Mouse (Mus musculus) neural tube, postnatal 0 days (tissue): ENCODE results near the gene Foxred1. TPM values are rescaled to one million over a fixed set of nuclear protein-coding genes. Genes with fewer than 3 reads are reported as not detected.

Experiments used
- polyA plus RNA-seq: library from polyadenylated mRNA; unstranded; fragments of >200 nt; fragmentation: Nextera tagmentation; extraction: Ambion mirVana; gene quantifications from 2 replicates; pipeline ENCODE4 v1.2.1, GENCODE M21; 2015

Gene Foxred1
- 36.5 and 39.7 TPM in 2 replicates for polyA plus RNA-seq

GRCm38 (mm10) chr9:35210542-35211474 is at the start of gene Foxred1:
Gene Foxred1 (minus strand): TSS chr9:35211055.

GRCm38 (mm10) chr9:35199772-35200471 is 10.9 kb downstream of the Foxred1 start, which contains the start of the genes Srpr and Tirap:
Gene Srpr (plus strand): TSS chr9:35200175.
Gene Tirap (minus strand): TSS chr9:35200291.

GRCm38 (mm10) chr9:35175251-35176123 is 35.4 kb downstream of the Foxred1 start, which contains the start of gene Dcps:
Gene Dcps (minus strand): TSS chr9:35176061.

Other genes starting within 250 kb of the Foxred1 start
- 14.3 and 15.9 TPM in 2 replicates for gene St3gal4, start 91.8 kb downstream of the Foxred1 start, polyA plus RNA-seq
- 47.2 and 49.0 TPM in 2 replicates for gene Dcps, start 35.0 kb downstream of the Foxred1 start, polyA plus RNA-seq
- gene Srpr, start 10.9 kb downstream of the Foxred1 start, polyA plus RNA-seq = 64.8 and 76.9 TPM in 2 replicates
- gene Tirap, start 10.8 kb downstream of the Foxred1 start, polyA plus RNA-seq = 4.0 TPM in 2 replicates
- gene Fam118b, start 56.8 kb upstream of the Foxred1 start, polyA plus RNA-seq = 29.5 and 31.4 TPM in 2 replicates
- 13.3 and 13.7 TPM in 2 replicates for gene Rpusd4, start 56.8 kb upstream of the Foxred1 start, polyA plus RNA-seq
- 1.3 and 1.8 TPM in 2 replicates for gene Cdon, start 210.1 kb upstream of the Foxred1 start, polyA plus RNA-seq